Mouse (Mus musculus) hindbrain, embryonic 16.5 days (tissue): ENCODE data around the gene Mvb12a. TPM values are rescaled to one million over a fixed set of nuclear protein-coding genes. Genes with fewer than 3 reads are reported as not detected.
A peak's percentile ranks its signal among the peaks of the same experiment; 100 is the strongest.

Source experiments
- ATAC-seq: fragments of 200-750 bp; cut with Nextera tagmentation; 2 replicates; pipeline ENCODE4 v1.8.0; 2017; ENCODE audit warnings: moderate TSS enrichment, moderate library complexity
- H3K27ac ChIP-seq: fragments of 300-500 bp; sonication (generic); 2 replicates; pipeline ENCODE4 v1.5.1; 2014; ENCODE audit warnings: low read depth, mild to moderate bottlenecking, control low read depth, low read length, moderate library complexity
- H3K27me3 ChIP-seq: fragments of 300-500 bp; sonication (generic); replicated peaks from 2 replicates; pipeline ENCODE4 v1.6.1; 2014; ENCODE audit warnings: low read length; ENCODE audit not compliant: control insufficient read depth, insufficient read depth
- H3K36me3 ChIP-seq: fragments of 300-500 bp; sonication (generic); 2 replicates; pipeline ENCODE4 v1.6.1; 2014; ENCODE audit warnings: mild to moderate bottlenecking, low read length, moderate library complexity, mixed read lengths; ENCODE audit not compliant: control insufficient read depth, insufficient read depth
- H3K4me1 ChIP-seq: fragments of 300-500 bp; sonication (generic); 2 replicates; pipeline ENCODE4 v1.6.1; 2014; ENCODE audit warnings: low read depth, low read length; ENCODE audit not compliant: control insufficient read depth, insufficient read depth
- H3K4me2 ChIP-seq: fragments of 300-500 bp; sonication (generic); 2 replicates; pipeline ENCODE4 v1.6.1; 2014; ENCODE audit warnings: mild to moderate bottlenecking, low read length, control low read depth, moderate library complexity
- H3K4me3 ChIP-seq: fragments of 300-500 bp; sonication (generic); 2 replicates; pipeline ENCODE4 v1.5.1; 2014; ENCODE audit warnings: mild to moderate bottlenecking, low read length, control low read depth, moderate library complexity
- H3K9ac ChIP-seq: fragments of 300-500 bp; sonication (generic); 2 replicates; pipeline ENCODE4 v1.6.1; 2014; ENCODE audit warnings: low read depth, mild to moderate bottlenecking, control low read depth, low read length, moderate library complexity
- H3K9me3 ChIP-seq: fragments of 300-500 bp; sonication (generic); 2 replicates; pipeline ENCODE4 v1.6.1; 2014; ENCODE audit warnings: mild to moderate bottlenecking, low read length, moderate library complexity; ENCODE audit not compliant: control insufficient read depth
- WGBS: fragments of 180-500 bp; shearing (Covaris S2); extraction: QIAGEN DNeasy Blood & Tissue Kit; methylation state at CpG from one replicate; pipeline ENCODE4 v1.1.7; 2014; 5-methylcytosine and 5-hydroxymethylcytosine counted together
- polyA plus RNA-seq: library from polyadenylated mRNA; unstranded; fragments of >200 nt; fragmentation: Nextera tagmentation; extraction: Ambion mirVana; gene quantifications from 2 replicates; pipeline ENCODE4 v1.2.1, GENCODE M21; 2015

The Mvb12a gene
- polyA plus RNA-seq, 1 experiment from 2014 or later: 70.4 TPM

DNA sequence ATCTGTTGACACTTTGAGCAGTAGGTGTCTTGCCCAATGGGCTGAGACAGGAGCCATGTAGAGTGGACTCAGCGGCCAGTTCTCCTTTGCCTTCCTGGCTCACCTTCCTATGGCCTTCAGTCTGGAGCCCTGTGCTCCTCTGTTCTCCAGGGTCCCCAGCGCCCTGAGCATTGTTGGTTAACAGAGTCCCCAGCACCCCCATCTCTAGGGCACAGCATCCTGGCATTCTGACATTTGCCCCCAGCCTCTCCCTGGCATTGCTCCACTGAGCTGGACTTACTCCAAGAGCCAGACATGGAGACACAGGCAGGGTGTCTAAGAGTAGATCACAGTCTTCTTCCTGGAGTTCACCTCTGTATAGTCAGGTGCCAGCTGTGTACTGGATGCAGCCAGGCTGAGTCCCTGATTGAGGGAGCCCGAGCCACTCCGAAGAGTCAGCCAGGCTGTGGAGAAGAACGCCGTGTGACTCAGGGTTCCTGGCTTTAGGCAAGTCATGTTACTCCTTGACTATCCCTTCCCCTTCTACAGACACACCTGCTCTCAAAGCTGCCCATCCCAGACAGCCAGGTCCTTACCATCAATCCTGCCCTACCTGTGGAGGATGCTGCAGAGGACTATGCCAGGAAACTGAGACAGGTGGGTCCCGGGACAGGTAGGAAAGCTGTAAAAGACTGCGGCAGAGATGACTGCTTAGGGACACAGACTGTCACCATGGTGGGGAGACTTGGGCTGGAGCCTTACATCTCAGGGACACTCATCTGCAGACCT, 51.0 kb downstream of the Mvb12a start:
- Histone ChIP-seq H3K27me3 (no peaks in the 10 kb centered on the region), H3K36me3 (peaks cover 3% of the 10 kb centered on the region; the same call in 1 of the 2 replicates), H3K9ac (peak overlapping the region; percentile 11; the same call in 1 of the 2 replicates), H3K4me3 (no peak overlapping the region), H3K9me3 (no peaks in the 10 kb centered on the region), H3K4me2 (no peak overlapping the region), H3K27ac (no peak overlapping the region), H3K4me1 (peaks cover 32% of the 10 kb centered on the region)
- no peak for ATAC-seq
- WGBS: 97% methylated on average over 8 of the region's 8 CpGs

DNA sequence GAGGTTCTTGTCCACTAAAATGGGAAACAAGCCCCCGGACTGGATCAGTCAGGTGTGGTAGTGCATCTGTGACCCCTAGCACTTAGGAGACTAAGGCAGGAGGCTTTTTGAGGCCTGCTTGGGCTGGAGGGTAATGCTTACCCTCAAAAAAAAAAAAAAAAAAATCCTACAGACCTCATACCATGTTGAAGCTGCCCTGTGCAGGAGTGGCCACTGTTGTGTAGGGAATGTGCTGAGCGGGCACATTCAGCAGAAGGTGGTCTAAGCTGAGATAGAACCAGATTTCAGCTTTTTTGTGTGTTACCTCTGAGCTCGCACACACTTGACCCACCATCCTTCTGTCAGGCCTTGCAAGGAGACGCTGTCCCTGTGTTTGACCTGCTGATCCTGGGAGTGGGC, 51.6 kb downstream of the Mvb12a start:
- Histone ChIP-seq H3K4me3 (no peak overlapping the region), H3K27ac (no peak overlapping the region), H3K36me3 (peaks cover 3% of the 10 kb centered on the region; the same call in 1 of the 2 replicates), H3K9me3 (no peaks in the 10 kb centered on the region), H3K4me1 (peaks cover 32% of the 10 kb centered on the region), H3K4me2 (no peak overlapping the region), H3K27me3 (no peaks in the 10 kb centered on the region), H3K9ac (no peak overlapping the region)
- 93% methylated on average over 4 of the region's 4 CpGs for WGBS
- no peak for ATAC-seq

- peak overlapping the region; percentile 36; the same call in 1 of the 2 replicates for H3K9ac ChIP-seq
- no peak overlapping the region for H3K4me3 ChIP-seq
- H3K27me3 ChIP-seq: peaks cover 6% of the 10 kb centered on the region; the same call in 1 of the 2 replicates
- ATAC-seq: peak; percentile 2; the same call in 1 of the 2 replicates
- H3K36me3 ChIP-seq: peaks cover 3% of the 10 kb centered on the region; the same call in 1 of the 2 replicates
- H3K27ac ChIP-seq: no peak overlapping the region
- 6% methylated on average over 27 of the region's 27 CpGs for WGBS
- H3K4me1 ChIP-seq: peaks cover 27% of the 10 kb centered on the region
- no peaks in the 10 kb centered on the region for H3K9me3 ChIP-seq
- H3K4me2 ChIP-seq: peak overlapping the region; percentile 36
These were observed 53.1 kb downstream of the Mvb12a start for GRCm38 (mm10) chr8:71595862-71596261.

DNA sequence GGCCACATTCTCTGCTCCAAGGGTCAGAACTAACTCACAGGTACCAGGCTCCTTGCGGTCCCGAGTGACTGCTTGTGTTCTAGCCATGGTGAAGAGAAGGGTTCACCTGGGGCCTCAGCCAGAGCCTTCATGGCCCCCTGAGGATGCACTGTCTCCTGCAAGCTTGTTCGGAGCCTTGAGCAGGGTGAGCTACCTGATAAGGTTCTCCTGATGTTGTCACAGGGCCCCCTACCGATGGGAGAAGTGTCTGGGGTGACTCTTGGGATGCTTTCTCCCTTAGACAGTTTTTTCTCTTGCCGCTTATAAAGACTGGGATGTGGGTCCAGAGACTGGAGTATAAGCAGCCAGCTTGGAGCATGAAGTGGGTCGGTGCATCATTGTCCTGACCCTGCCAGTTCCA, 53.7 kb downstream of the Mvb12a start:
- H3K27ac ChIP-seq: no peak overlapping the region
- 61% methylated on average over 6 of the region's 6 CpGs for WGBS
- H3K36me3 ChIP-seq: peaks cover 3% of the 10 kb centered on the region; the same call in 1 of the 2 replicates
- no peak overlapping the region for H3K4me3 ChIP-seq
- H3K9me3 ChIP-seq: no peaks in the 10 kb centered on the region
- no peak overlapping the region for H3K9ac ChIP-seq
- no peak overlapping the region; the same call in 1 of the 2 replicates for H3K4me2 ChIP-seq
- H3K4me1 ChIP-seq: peaks cover 21% of the 10 kb centered on the region
- peaks cover 7% of the 10 kb centered on the region for H3K27me3 ChIP-seq
- no peak for ATAC-seq

DNA sequence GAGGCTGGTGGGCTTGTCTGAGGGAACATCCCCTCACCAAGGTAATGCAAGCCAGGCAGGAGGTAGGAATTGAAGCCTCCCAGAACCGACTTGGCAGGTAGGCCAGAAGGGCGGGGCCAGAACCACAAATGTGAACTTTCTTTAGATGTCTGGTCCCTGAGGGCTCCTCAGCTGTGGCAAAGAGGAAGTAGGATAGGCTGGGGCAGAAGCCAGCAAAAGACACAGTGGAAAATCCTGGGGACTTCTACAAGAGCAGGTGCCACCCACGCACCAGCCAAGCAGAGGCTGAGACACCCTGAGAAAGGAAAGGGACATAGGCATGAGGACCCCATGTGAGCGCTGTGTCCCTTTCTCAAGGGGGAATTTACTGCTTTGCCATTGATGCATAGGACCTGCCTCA, 54.1 kb downstream of the Mvb12a start:
- Histone ChIP-seq H3K9me3 (no peaks in the 10 kb centered on the region), H3K4me3 (no peak overlapping the region), H3K4me1 (peaks cover 21% of the 10 kb centered on the region), H3K9ac (no peak overlapping the region), H3K27ac (no peak overlapping the region), H3K4me2 (no peak overlapping the region), H3K36me3 (peaks cover 3% of the 10 kb centered on the region; the same call in 1 of the 2 replicates), H3K27me3 (peaks cover 9% of the 10 kb centered on the region)
- ATAC-seq: no peak
- WGBS: 84% methylated on average over 4 of the region's 4 CpGs

DNA sequence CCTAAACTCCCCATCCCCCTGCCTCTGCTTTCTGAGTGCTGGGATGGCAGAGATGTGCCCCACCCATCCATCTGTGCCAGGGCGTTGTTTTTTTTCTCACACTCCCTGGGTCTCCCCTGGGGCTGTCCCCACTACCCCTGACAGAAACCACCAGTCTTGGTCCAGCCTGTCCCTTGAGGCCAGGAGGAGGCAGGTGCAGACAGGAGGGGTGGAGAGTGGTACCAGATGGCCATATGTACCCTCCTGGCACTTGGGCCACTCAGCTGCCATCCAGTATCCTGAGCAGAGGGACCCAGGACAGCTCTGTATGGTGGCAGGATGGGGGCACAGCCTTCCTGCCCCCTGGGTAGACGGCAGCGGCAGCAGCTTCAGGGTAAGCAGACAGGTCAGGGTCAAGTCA, 54.7 kb downstream of the Mvb12a start, which contains the start of gene Fam129c:
Gene Fam129c, plus strand, starts transcription at position 198 of the 400 bp plus-strand sequence.
- Histone ChIP-seq H3K27ac (no peak within 1 kb of the TSS), H3K9me3 (no peaks in the 10 kb centered on the region), H3K4me3 (no peak within 1 kb of the TSS), H3K9ac (no peak within 1 kb of the TSS), H3K36me3 (peaks cover 3% of the 10 kb centered on the region; the same call in 1 of the 2 replicates), H3K27me3 (peaks cover 11% of the 10 kb centered on the region), H3K4me2 (no peak within 1 kb of the TSS), H3K4me1 (peaks cover 27% of the 10 kb centered on the region)
- 79% methylated on average over 3 of the region's 3 CpGs for WGBS
- no peak for ATAC-seq

Other genes starting within 250 kb of the Mvb12a start
- gene Use1, start 176.1 kb upstream of the Mvb12a start, polyA plus RNA-seq: 115 and 120 TPM in 2 replicates
- gene Ocel1, start 171.6 kb upstream of the Mvb12a start, polyA plus RNA-seq: 5.5 and 6.3 TPM in 2 replicates
- gene Nr2f6, start 161.0 kb upstream of the Mvb12a start, polyA plus RNA-seq: 20.7 and 23.6 TPM in 2 replicates
- 7.3 and 9.5 TPM in 2 replicates for gene Ushbp1, start 147.1 kb upstream of the Mvb12a start, polyA plus RNA-seq
- 97.3 and 101 TPM in 2 replicates for gene Babam1, start 146.1 kb upstream of the Mvb12a start, polyA plus RNA-seq
- gene Ankle1, start 136.9 kb upstream of the Mvb12a start, polyA plus RNA-seq: 8.8 and 9.8 TPM in 2 replicates
- gene Abhd8, start 79.3 kb upstream of the Mvb12a start, polyA plus RNA-seq: 172 and 182 TPM in 2 replicates
- 168 and 172 TPM in 2 replicates for gene Mrpl34, start 78.0 kb upstream of the Mvb12a start, polyA plus RNA-seq
- gene Dda1, start 73.7 kb upstream of the Mvb12a start, polyA plus RNA-seq: 240 and 247 TPM in 2 replicates
- 2.3 and 4.5 TPM in 2 replicates for gene Ano8, start 57.0 kb upstream of the Mvb12a start, polyA plus RNA-seq
- gene Gtpbp3, start 54.8 kb upstream of the Mvb12a start, polyA plus RNA-seq: 14.0 and 14.6 TPM in 2 replicates
- 12.0 and 12.5 TPM in 2 replicates for gene Plvap, start 31.2 kb upstream of the Mvb12a start, polyA plus RNA-seq
- 0.44 and 0.52 TPM in 2 replicates for gene Ccdc194, start 17.2 kb upstream of the Mvb12a start, polyA plus RNA-seq
- 10.4 and 12.3 TPM in 2 replicates for gene Bst2, start 5.5 kb upstream of the Mvb12a start, polyA plus RNA-seq
- 0.09 and 0.19 TPM in 2 replicates for gene Tmem221, start 15.9 kb downstream of the Mvb12a start, polyA plus RNA-seq
- gene Nxnl1, start 23.7 kb downstream of the Mvb12a start, polyA plus RNA-seq: not detected in 2 replicates
- 102 and 107 TPM in 2 replicates for gene Slc27a1, start 26.0 kb downstream of the Mvb12a start, polyA plus RNA-seq
- 220 and 237 TPM in 2 replicates for gene Pgls, start 49.3 kb downstream of the Mvb12a start, polyA plus RNA-seq
- 6.4 and 7.8 TPM in 2 replicates for gene Fam129c, start 54.7 kb downstream of the Mvb12a start, polyA plus RNA-seq
- gene Colgalt1, start 68.1 kb downstream of the Mvb12a start, polyA plus RNA-seq: 62.1 and 74.1 TPM in 2 replicates
- 22.4 and 23.1 TPM in 2 replicates for gene Unc13a, start 128.8 kb downstream of the Mvb12a start, polyA plus RNA-seq
- 7.3 and 8.1 TPM in 2 replicates for gene Jak3, start 133.4 kb downstream of the Mvb12a start, polyA plus RNA-seq
- gene Insl3, start 146.3 kb downstream of the Mvb12a start, polyA plus RNA-seq: 1.2 and 1.5 TPM in 2 replicates
- gene B3gnt3, start 158.9 kb downstream of the Mvb12a start, polyA plus RNA-seq: 0.44 and 0.62 TPM in 2 replicates
- gene Fcho1, start 182.8 kb downstream of the Mvb12a start, polyA plus RNA-seq: 78.6 and 89.5 TPM in 2 replicates